Mouse (Mus musculus) bone marrow, adult 2 months (tissue): ENCODE measurements around the gene C1qbp.

ENCODE experiments used
- CTCF ChIP-seq: fragments of 200-500 bp; IDR thresholded peaks from 2 replicates; pipeline ENCODE4 v1.5.1; 2011; ENCODE audit warnings: low read length, control low read depth; ENCODE audit not compliant: control insufficient read depth, insufficient read depth
- POLR2A ChIP-seq: fragments of 200-500 bp; IDR thresholded peaks from 2 replicates; pipeline ENCODE4 v1.6.1; 2011; ENCODE audit warnings: low read depth, mild to moderate bottlenecking, control low read depth, low read length, borderline replicate concordance; ENCODE audit not compliant: control insufficient read depth

GRCm38 (mm10) chr11:71003611-71004315 is 20.9 kb upstream of the C1qbp start:
- TF ChIP-seq CTCF, result no peak
- TF ChIP-seq POLR2A, result no peak; the same call in 1 of the 2 replicates
